Mouse (Mus musculus) erythroblast, embryonic 14.5 days (primary cell): Measurements from ENCODE around the gene Cldn2.

Experiments used
- GATA1 ChIP-seq: IDR thresholded peaks from 2 replicates; pipeline ENCODE4 v1.6.1; 2012; ENCODE audit warnings: low read length, inconsistent platforms, mixed read lengths
- TAL1 ChIP-seq: IDR thresholded peaks from 3 replicates; pipeline ENCODE4 v1.6.1; 2012; ENCODE audit warnings: low read length, inconsistent platforms, mixed read lengths

DNA sequence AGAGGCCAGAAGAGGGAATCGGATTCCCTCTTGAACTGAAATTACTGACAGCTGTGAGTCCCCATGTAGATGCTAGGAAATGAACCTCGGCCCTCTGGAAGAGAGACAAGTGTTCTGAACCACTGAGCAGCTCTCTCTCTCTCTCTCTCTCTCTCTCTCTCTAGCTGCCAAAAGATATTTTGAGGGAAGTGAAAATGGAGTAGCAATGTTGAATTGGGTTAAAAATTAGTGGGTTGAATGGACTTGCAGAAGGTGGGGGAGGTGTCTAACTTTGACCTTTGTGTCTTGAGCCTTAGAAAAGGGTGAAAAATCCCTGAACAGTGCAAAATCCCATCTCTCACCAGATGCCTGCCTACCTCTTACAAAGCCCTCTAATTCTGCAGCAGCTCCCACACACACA, 6.8 kb downstream of the Cldn2 start:
- no peak for TF ChIP-seq TAL1
- no peak for TF ChIP-seq GATA1
